Mouse (Mus musculus): Measurements from ENCODE around the gene Tmem132c. TPM values are rescaled to one million over a fixed set of nuclear protein-coding genes. Genes with fewer than 3 reads are reported as not detected.

The Tmem132c gene
- polyA plus RNA-seq, 1 experiment from 2014 or later = 0.93 TPM

DNA sequence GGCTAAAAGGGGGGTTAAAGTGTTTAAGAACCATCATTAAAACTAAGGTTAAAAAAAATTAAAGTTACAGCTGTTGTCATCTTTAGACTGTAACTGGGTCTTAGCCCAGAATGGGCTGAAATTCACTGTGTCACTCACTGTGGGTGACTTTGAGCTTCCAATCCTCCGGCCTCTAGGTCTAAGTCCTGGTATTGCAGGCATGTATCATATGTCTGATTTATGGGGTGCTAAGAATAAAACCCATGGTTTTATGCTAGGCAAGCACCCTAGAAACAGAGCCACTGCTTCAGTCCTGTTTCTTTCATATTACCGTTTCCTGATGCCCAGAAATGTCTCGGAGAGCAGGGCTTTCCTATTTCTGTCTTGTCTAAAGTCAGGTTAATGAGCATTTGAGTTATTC, 52.1 kb downstream of the Tmem132c start:
- H3K27ac ChIP-seq (ENCODE audit: low read length) = no peak overlapping the region
- H3K36me3 ChIP-seq (ENCODE audit: control insufficient read depth, insufficient read depth) = no peaks in the 10 kb centered on the region
- WGBS = 80% methylated on average over 3 of the region's 3 CpGs
- no peak overlapping the region for H3K4me2 ChIP-seq (ENCODE audit: low read depth, low read length)
- no peaks in the 10 kb centered on the region for H3K27me3 ChIP-seq (ENCODE audit: control insufficient read depth, insufficient read depth, low read length)
- no peak for ATAC-seq (replicated peaks; ENCODE audit: extremely low read depth, insufficient read depth, low FRiP score)
- no peak overlapping the region for H3K4me3 ChIP-seq (ENCODE audit: low read length)
- no peaks in the 10 kb centered on the region; the same call in 1 of the 2 replicates for H3K4me1 ChIP-seq (ENCODE audit: control insufficient read depth, insufficient read depth, low read length)
- H3K9me3 ChIP-seq (replicated peaks; ENCODE audit: control insufficient read depth, low read length) = no peaks in the 10 kb centered on the region; the same call in 1 of the 2 replicates
- H3K9ac ChIP-seq (ENCODE audit: low read length) = no peak overlapping the region

DNA sequence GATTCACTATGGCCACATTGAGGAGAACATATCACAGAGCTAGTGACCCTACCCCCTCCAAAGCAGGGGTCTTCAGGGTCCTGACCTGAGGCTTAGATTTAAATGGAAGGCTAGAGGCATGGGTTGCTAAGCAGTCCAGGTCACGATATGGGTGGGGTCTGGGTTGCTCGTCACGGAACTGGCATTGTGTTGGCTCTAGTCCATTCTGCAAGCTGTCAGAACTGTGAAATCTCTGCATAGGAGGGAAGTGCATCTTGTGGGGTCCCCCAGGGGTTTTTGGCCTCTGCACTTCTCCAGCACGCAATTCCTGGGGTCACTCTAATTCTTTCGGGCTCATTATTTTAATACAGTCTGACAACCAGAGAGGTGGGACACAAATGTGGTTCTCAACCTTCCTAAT, 55.9 kb downstream of the Tmem132c start:
- H3K9me3 ChIP-seq (replicated peaks; ENCODE audit: control insufficient read depth, low read length) = no peaks in the 10 kb centered on the region; the same call in 1 of the 2 replicates
- H3K27ac ChIP-seq (ENCODE audit: low read length) = no peak overlapping the region
- WGBS = 69% methylated on average over 5 of the region's 5 CpGs
- H3K27me3 ChIP-seq (ENCODE audit: control insufficient read depth, insufficient read depth, low read length) = no peaks in the 10 kb centered on the region
- H3K4me3 ChIP-seq (ENCODE audit: low read length) = no peak overlapping the region
- no peaks in the 10 kb centered on the region for H3K36me3 ChIP-seq (ENCODE audit: control insufficient read depth, insufficient read depth)
- peaks cover 6% of the 10 kb centered on the region for H3K4me1 ChIP-seq (ENCODE audit: control insufficient read depth, insufficient read depth, low read length)
- H3K9ac ChIP-seq (ENCODE audit: low read length) = no peak overlapping the region
- no peak overlapping the region for H3K4me2 ChIP-seq (ENCODE audit: low read depth, low read length)
- no peak for ATAC-seq (replicated peaks; ENCODE audit: extremely low read depth, insufficient read depth, low FRiP score)

- Histone ChIP-seq H3K4me2 (ENCODE audit: low read depth, low read length) (no peak overlapping the region), H3K4me1 (ENCODE audit: control insufficient read depth, insufficient read depth, low read length) (peaks cover 6% of the 10 kb centered on the region), H3K27me3 (ENCODE audit: control insufficient read depth, insufficient read depth, low read length) (no peaks in the 10 kb centered on the region), H3K4me3 (ENCODE audit: low read length) (no peak overlapping the region), H3K36me3 (ENCODE audit: control insufficient read depth, insufficient read depth) (no peaks in the 10 kb centered on the region), H3K27ac (ENCODE audit: low read length) (no peak overlapping the region), H3K9me3 (replicated peaks; ENCODE audit: control insufficient read depth, low read length) (no peaks in the 10 kb centered on the region; the same call in 1 of the 2 replicates), H3K9ac (ENCODE audit: low read length) (no peak overlapping the region)
- WGBS = 51% methylated on average over 2 of the region's 2 CpGs
- no peak for ATAC-seq (replicated peaks; ENCODE audit: extremely low read depth, insufficient read depth, low FRiP score)
Measured at GRCm38 (mm10) chr5:127298060-127298459, 56.5 kb downstream of the Tmem132c start.

GRCm38 (mm10) chr5:127299010-127299409, 57.4 kb downstream of the Tmem132c start:
- Histone ChIP-seq H3K27me3 (ENCODE audit: control insufficient read depth, insufficient read depth, low read length) (no peaks in the 10 kb centered on the region), H3K27ac (ENCODE audit: low read length) (no peak overlapping the region), H3K9me3 (replicated peaks; ENCODE audit: control insufficient read depth, low read length) (no peaks in the 10 kb centered on the region; the same call in 1 of the 2 replicates), H3K4me1 (ENCODE audit: control insufficient read depth, insufficient read depth, low read length) (peaks cover 6% of the 10 kb centered on the region), H3K4me3 (ENCODE audit: low read length) (no peak overlapping the region), H3K9ac (ENCODE audit: low read length) (no peak overlapping the region), H3K36me3 (ENCODE audit: control insufficient read depth, insufficient read depth) (no peaks in the 10 kb centered on the region), H3K4me2 (ENCODE audit: low read depth, low read length) (no peak overlapping the region)
- WGBS = 55% methylated on average over 1 of the region's 1 CpGs
- ATAC-seq (replicated peaks; ENCODE audit: extremely low read depth, insufficient read depth, low FRiP score) = no peak

GRCm38 (mm10) chr5:127300597-127301254, 59.1 kb downstream of the Tmem132c start:
- H3K9me3 ChIP-seq (replicated peaks; ENCODE audit: control insufficient read depth, low read length) = no peaks in the 10 kb centered on the region
- ATAC-seq (replicated peaks; ENCODE audit: extremely low read depth, insufficient read depth, low FRiP score) = no peak
- H3K27me3 ChIP-seq (ENCODE audit: control insufficient read depth, insufficient read depth, low read length) = no peaks in the 10 kb centered on the region
- H3K27ac ChIP-seq (ENCODE audit: low read length) = no peak overlapping the region
- no peaks in the 10 kb centered on the region for H3K36me3 ChIP-seq (ENCODE audit: control insufficient read depth, insufficient read depth)
- H3K4me3 ChIP-seq (ENCODE audit: low read length) = no peak overlapping the region
- no peak overlapping the region for H3K4me2 ChIP-seq (ENCODE audit: low read depth, low read length)
- H3K4me1 ChIP-seq (ENCODE audit: control insufficient read depth, insufficient read depth, low read length) = peaks cover 6% of the 10 kb centered on the region
- WGBS = 33% methylated on average over 8 of the region's 8 CpGs
- H3K9ac ChIP-seq (ENCODE audit: low read length) = no peak overlapping the region

DNA sequence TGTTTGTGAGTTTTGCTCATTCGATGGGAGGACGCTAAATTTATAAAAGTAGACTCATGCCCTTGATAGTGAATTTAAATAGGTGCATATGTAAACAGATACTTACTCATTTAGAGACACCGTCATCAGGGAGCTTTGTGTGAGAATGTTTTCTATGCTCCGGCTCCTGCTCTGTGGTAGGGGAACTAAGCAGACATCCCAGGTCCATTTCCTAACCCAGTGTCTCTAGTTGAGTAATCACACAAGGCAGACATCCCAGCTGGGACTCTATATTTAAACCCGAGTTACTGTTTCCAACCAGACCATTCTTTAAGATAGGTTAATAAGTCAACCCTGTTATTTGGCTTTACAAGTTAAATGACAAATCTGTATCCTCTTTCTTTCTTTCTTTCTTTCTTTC, 63.7 kb downstream of the Tmem132c start:
- Histone ChIP-seq H3K4me1 (ENCODE audit: control insufficient read depth, insufficient read depth, low read length) (peaks cover 6% of the 10 kb centered on the region), H3K27me3 (ENCODE audit: control insufficient read depth, insufficient read depth, low read length) (no peaks in the 10 kb centered on the region), H3K36me3 (ENCODE audit: control insufficient read depth, insufficient read depth) (no peaks in the 10 kb centered on the region), H3K4me3 (ENCODE audit: low read length) (no peak overlapping the region), H3K4me2 (ENCODE audit: low read depth, low read length) (no peak overlapping the region), H3K9ac (ENCODE audit: low read length) (no peak overlapping the region), H3K9me3 (replicated peaks; ENCODE audit: control insufficient read depth, low read length) (no peaks in the 10 kb centered on the region), H3K27ac (ENCODE audit: low read length) (no peak overlapping the region)
- no peak for ATAC-seq (replicated peaks; ENCODE audit: extremely low read depth, insufficient read depth, low FRiP score)
- WGBS = 76% methylated on average over 5 of the region's 5 CpGs

GRCm38 (mm10) chr5:127305719-127306118, 64.1 kb downstream of the Tmem132c start:
- 51% methylated on average over 5 of the region's 5 CpGs for WGBS
- ATAC-seq (replicated peaks; ENCODE audit: extremely low read depth, insufficient read depth, low FRiP score) = no peak
- Histone ChIP-seq H3K4me2 (ENCODE audit: low read depth, low read length) (no peak overlapping the region), H3K9ac (ENCODE audit: low read length) (no peak overlapping the region), H3K36me3 (ENCODE audit: control insufficient read depth, insufficient read depth) (no peaks in the 10 kb centered on the region), H3K9me3 (replicated peaks; ENCODE audit: control insufficient read depth, low read length) (no peaks in the 10 kb centered on the region), H3K27ac (ENCODE audit: low read length) (no peak overlapping the region), H3K4me1 (ENCODE audit: control insufficient read depth, insufficient read depth, low read length) (peaks cover 4% of the 10 kb centered on the region), H3K4me3 (ENCODE audit: low read length) (no peak overlapping the region), H3K27me3 (ENCODE audit: control insufficient read depth, insufficient read depth, low read length) (no peaks in the 10 kb centered on the region)

DNA sequence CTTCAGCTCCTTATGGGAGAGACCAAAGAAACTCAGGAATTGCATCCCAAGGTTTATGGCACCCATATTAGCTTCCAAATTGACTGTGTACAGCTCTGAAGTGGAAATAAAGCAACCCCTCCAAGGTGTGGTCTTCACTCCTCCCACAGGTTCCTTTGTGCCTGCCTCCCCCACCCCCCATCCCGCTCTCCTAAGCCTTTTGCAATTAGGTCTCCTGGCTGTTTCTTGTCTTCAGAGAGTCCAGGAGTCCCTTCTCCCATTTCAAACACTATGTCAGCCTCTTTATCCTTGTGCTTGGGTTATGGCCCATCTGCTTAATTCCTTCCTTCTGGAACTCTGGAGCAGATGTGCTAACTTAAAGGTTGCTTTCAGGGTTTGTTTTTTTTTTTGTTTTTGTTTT, 65.1 kb downstream of the Tmem132c start:
- ATAC-seq (replicated peaks; ENCODE audit: extremely low read depth, insufficient read depth, low FRiP score) = no peak
- Histone ChIP-seq H3K27ac (ENCODE audit: low read length) (no peak overlapping the region), H3K9me3 (replicated peaks; ENCODE audit: control insufficient read depth, low read length) (no peaks in the 10 kb centered on the region), H3K36me3 (ENCODE audit: control insufficient read depth, insufficient read depth) (no peaks in the 10 kb centered on the region), H3K9ac (ENCODE audit: low read length) (no peak overlapping the region), H3K27me3 (ENCODE audit: control insufficient read depth, insufficient read depth, low read length) (no peaks in the 10 kb centered on the region), H3K4me3 (ENCODE audit: low read length) (no peak overlapping the region), H3K4me2 (ENCODE audit: low read depth, low read length) (no peak overlapping the region), H3K4me1 (ENCODE audit: control insufficient read depth, insufficient read depth, low read length) (no peaks in the 10 kb centered on the region)
- WGBS = 20% methylated on average over 1 of the region's 1 CpGs

DNA sequence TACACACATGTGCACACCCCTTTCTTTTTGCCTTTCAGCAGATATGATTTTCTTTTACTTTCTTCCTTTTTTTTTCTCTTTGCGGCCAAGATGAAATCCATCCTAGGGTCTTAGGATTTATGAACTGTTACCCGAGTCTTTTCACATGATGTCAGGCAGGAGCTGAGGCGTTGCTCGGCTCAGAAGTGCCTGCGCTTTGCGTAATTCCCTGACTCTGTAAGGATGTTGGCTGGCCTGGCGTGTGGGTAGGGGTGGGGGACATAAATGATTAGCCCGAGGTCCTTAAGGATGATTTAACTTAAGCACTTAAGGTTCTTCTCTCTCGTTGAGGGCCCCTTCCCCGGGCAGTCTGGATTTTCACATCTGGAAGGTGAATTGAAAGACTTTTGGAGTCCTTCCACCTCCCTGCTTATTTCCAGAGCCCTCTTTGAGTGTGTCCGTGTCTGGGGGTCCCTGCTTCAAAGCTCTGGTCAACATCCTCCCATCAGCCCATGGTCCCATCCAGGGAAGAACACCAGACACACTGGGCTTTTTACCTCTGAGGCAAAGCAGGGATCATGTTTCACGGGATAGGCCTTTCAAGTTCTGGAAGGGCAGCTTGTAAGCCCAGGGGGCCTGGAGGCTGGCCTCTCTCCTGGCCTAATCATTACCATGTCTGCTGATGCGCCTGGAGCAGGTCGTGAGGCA, 68.9 kb downstream of the Tmem132c start:
- Histone ChIP-seq H3K27ac (ENCODE audit: low read length) (no peak overlapping the region), H3K9me3 (replicated peaks; ENCODE audit: control insufficient read depth, low read length) (no peaks in the 10 kb centered on the region), H3K9ac (ENCODE audit: low read length) (no peak overlapping the region), H3K36me3 (ENCODE audit: control insufficient read depth, insufficient read depth) (no peaks in the 10 kb centered on the region), H3K27me3 (ENCODE audit: control insufficient read depth, insufficient read depth, low read length) (no peaks in the 10 kb centered on the region), H3K4me3 (ENCODE audit: low read length) (no peak overlapping the region), H3K4me2 (ENCODE audit: low read depth, low read length) (no peak overlapping the region), H3K4me1 (ENCODE audit: control insufficient read depth, insufficient read depth, low read length) (no peaks in the 10 kb centered on the region)
- WGBS = 41% methylated on average over 14 of the region's 14 CpGs
- ATAC-seq (replicated peaks; ENCODE audit: extremely low read depth, insufficient read depth, low FRiP score) = no peak

Data from heart, embryonic 16.5 days (tissue).